Mouse (Mus musculus): ENCODE measurements around the gene Klhl22. TPM values are rescaled to one million over a fixed set of nuclear protein-coding genes. Genes with fewer than 3 reads are reported as not detected.

Klhl22 gene
- total and polyA plus RNA-seq, 3 experiments: 17.3 to 23.6 (median 18.6) TPM

DNA sequence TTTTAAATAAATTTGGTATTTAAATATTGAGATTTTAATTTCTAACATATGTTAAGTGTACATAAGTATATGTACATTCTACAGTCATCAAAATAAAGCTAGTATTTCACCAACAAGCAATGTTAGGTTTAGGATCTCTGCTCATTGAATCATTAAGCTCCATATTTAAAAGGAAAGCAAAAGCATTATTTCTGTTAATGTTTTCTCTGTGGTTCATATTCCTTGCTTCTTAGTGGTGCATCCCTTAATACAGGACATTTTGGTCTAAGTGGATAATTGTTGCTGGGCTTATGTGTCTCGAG lies 36.1 kb upstream of the Klhl22 start:
- intact Hi-C loops (cut with DNase I): loop anchor here (5.0 kb wide), 1 partner anchor 316 kb away; the partner anchor contains the start of genes Pi4ka and Snap29
- H3K9ac ChIP-seq (ENCODE audit: low read depth, low read length): no peak overlapping the region
- no peaks in the 10 kb centered on the region for H3K27me3 ChIP-seq (ENCODE audit: control insufficient read depth, insufficient read depth, low read length)
- no peaks in the 10 kb centered on the region; the same call in 1 of the 2 replicates for H3K79me2 ChIP-seq (replicated peaks; ENCODE audit: control insufficient read depth, insufficient read depth, low read length)
- H3K4me1 ChIP-seq (ENCODE audit: control insufficient read depth, insufficient read depth, low read length): peaks cover 1% of the 10 kb centered on the region
- no peak overlapping the region for H3K4me3 ChIP-seq
- 0 out of 2 replicates have a peak, but pooled peaks cover 2% of the 10 kb centered on the region for H3K36me3 ChIP-seq (ENCODE audit: control insufficient read depth, insufficient read depth, low read length)
- no peak overlapping the region for H3K27ac ChIP-seq
- 64% methylated on average over 1 of the region's 1 CpGs for WGBS
- TF ChIP-seq CTCF (IDR thresholded peaks at IDR 0.05) (no peak), EP300 (IDR thresholded peaks at IDR 0.05; ENCODE audit: insufficient read depth, low read depth, low read length) (no peak), POLR2A (IDR thresholded peaks at IDR 0.05; ENCODE audit: insufficient read depth, low read depth, low read length) (no peak)
- no peak for DNase-seq

- Histone ChIP-seq H3K9ac (ENCODE audit: low read depth, low read length) (no peak overlapping the region), H3K27me3 (ENCODE audit: control insufficient read depth, insufficient read depth, low read length) (no peaks in the 10 kb centered on the region)
- intact Hi-C loops (cut with DNase I): loop anchor here (5.0 kb wide), 1 partner anchor 317 kb away; the partner anchor contains the start of genes Pi4ka and Snap29
Observed at GRCm38 (mm10) chr16:17724448-17724847, 35.0 kb upstream of the Klhl22 start.

GRCm38 (mm10) chr16:17727179-17727861 lies 32.1 kb upstream of the Klhl22 start:
- Histone ChIP-seq H3K27ac (no peak overlapping the region; the same call in 1 of the 2 replicates), H3K27me3 (ENCODE audit: control insufficient read depth, insufficient read depth, low read length) (no peaks in the 10 kb centered on the region), H3K4me1 (ENCODE audit: control insufficient read depth, insufficient read depth, low read length) (peaks cover 1% of the 10 kb centered on the region), H3K9ac (ENCODE audit: low read depth, low read length) (peak overlapping the region; percentile 50; the same call in 1 of the 2 replicates), H3K4me3 (no peak overlapping the region), H3K36me3 (ENCODE audit: control insufficient read depth, insufficient read depth, low read length) (no peaks in the 10 kb centered on the region), H3K79me2 (replicated peaks; ENCODE audit: control insufficient read depth, insufficient read depth, low read length) (no peaks in the 10 kb centered on the region)
- WGBS: 13% methylated on average over 5 of the region's 5 CpGs
- peak; percentile 77 for TF ChIP-seq CTCF (IDR thresholded peaks at IDR 0.05)
- TF ChIP-seq POLR2A (IDR thresholded peaks at IDR 0.05; ENCODE audit: insufficient read depth, low read depth, low read length): peak; percentile 41; the same call in 1 of the 2 replicates
- TF ChIP-seq EP300 (IDR thresholded peaks at IDR 0.05; ENCODE audit: insufficient read depth, low read depth, low read length): no peak
- intact Hi-C loops (cut with DNase I): loop anchor here (1.0 to 5.0 kb wide), 3 partner anchors 81 to 169 kb away; partner anchors contain the start of genes Ccdc74a and Smpd4
- peak; percentile 39 to 56 for DNase-seq

More at GRCm38 (mm10) chr16:17724448-17724847, 35.0 kb upstream of the Klhl22 start:
- H3K36me3 ChIP-seq (ENCODE audit: control insufficient read depth, insufficient read depth, low read length): 0 out of 2 replicates have a peak, but pooled peaks cover 2% of the 10 kb centered on the region
- H3K79me2 ChIP-seq (replicated peaks; ENCODE audit: control insufficient read depth, insufficient read depth, low read length): no peaks in the 10 kb centered on the region; the same call in 1 of the 2 replicates
- peaks cover 1% of the 10 kb centered on the region for H3K4me1 ChIP-seq (ENCODE audit: control insufficient read depth, insufficient read depth, low read length)
- no peak for DNase-seq
- 95% methylated on average over 3 of the region's 3 CpGs for WGBS
- TF ChIP-seq EP300 (IDR thresholded peaks at IDR 0.05; ENCODE audit: insufficient read depth, low read depth, low read length) (no peak), POLR2A (IDR thresholded peaks at IDR 0.05; ENCODE audit: insufficient read depth, low read depth, low read length) (no peak), CTCF (IDR thresholded peaks at IDR 0.05) (no peak)
- H3K27ac ChIP-seq: no peak overlapping the region
- H3K4me3 ChIP-seq: no peak overlapping the region

DNA sequence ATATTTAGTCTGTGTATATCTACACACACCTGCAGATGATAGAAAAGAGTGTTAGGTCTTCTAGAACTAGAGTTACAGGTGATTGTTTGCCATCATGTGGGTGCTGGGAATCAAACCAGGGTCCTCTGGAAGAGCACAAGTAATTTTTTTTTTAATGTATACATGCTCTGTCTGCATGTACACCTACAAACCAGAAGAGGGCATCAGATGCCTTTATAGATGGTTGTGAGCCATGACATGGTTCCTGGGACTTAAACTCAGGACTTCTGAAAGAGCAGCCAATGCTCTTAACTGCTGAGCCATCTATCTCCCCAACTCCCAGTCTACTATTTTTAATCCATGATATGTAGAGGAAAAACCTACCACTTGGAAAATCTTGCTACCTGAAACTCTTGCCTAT lies 29.4 kb upstream of the Klhl22 start:
- TF ChIP-seq EP300 (IDR thresholded peaks at IDR 0.05; ENCODE audit: insufficient read depth, low read depth, low read length) (no peak), CTCF (IDR thresholded peaks at IDR 0.05) (peak; percentile 47)
- peaks cover 1% of the 10 kb centered on the region for H3K4me1 ChIP-seq (ENCODE audit: control insufficient read depth, insufficient read depth, low read length)
- no peak overlapping the region for H3K27ac ChIP-seq
- H3K9ac ChIP-seq (ENCODE audit: low read depth, low read length): no peak overlapping the region
- intact Hi-C loops (cut with DNase I): loop anchor here (5.0 kb wide), 1 partner anchor 113 kb away; the partner anchor contains the start of gene Smpd4
- H3K4me3 ChIP-seq: no peak overlapping the region
- no peaks in the 10 kb centered on the region for H3K79me2 ChIP-seq (replicated peaks; ENCODE audit: control insufficient read depth, insufficient read depth, low read length)
- H3K27me3 ChIP-seq (ENCODE audit: control insufficient read depth, insufficient read depth, low read length): peaks cover 1% of the 10 kb centered on the region; the same call in 1 of the 2 replicates
- H3K36me3 ChIP-seq (ENCODE audit: control insufficient read depth, insufficient read depth, low read length): no peaks in the 10 kb centered on the region
- DNase-seq: no peak

DNA sequence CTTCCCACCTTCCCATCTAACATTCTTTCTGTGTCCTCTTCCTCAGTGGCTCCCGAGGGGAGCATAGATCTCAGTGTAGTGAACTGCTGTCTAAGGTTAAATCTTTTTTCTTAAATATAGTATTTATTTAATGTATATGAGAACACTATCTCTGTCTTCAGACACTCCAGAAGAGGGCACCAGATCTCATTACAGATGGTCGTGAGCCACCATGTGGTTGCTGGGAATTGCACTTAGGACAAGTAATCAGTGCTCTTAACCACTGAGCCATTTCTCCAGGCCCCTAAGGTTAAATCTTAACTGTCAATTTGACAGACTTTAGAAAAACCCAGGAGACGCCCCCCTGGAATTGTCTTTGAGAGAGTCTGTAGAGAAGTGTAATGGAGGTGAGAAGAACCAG lies 27.4 kb upstream of the Klhl22 start:
- H3K9ac ChIP-seq (ENCODE audit: low read depth, low read length): no peak overlapping the region
- H3K27me3 ChIP-seq (ENCODE audit: control insufficient read depth, insufficient read depth, low read length): peaks cover 1% of the 10 kb centered on the region; the same call in 1 of the 2 replicates
- 44% methylated on average over 3 of the region's 3 CpGs for WGBS
- intact Hi-C loops (cut with DNase I): no loop called here
- no peak overlapping the region for H3K4me3 ChIP-seq
- DNase-seq: no peak
- peaks cover 1% of the 10 kb centered on the region for H3K4me1 ChIP-seq (ENCODE audit: control insufficient read depth, insufficient read depth, low read length)
- TF ChIP-seq POLR2A (IDR thresholded peaks at IDR 0.05; ENCODE audit: insufficient read depth, low read depth, low read length) (no peak), EP300 (IDR thresholded peaks at IDR 0.05; ENCODE audit: insufficient read depth, low read depth, low read length) (no peak), CTCF (IDR thresholded peaks at IDR 0.05) (no peak)
- H3K27ac ChIP-seq: no peak overlapping the region
- no peaks in the 10 kb centered on the region for H3K79me2 ChIP-seq (replicated peaks; ENCODE audit: control insufficient read depth, insufficient read depth, low read length)
- H3K36me3 ChIP-seq (ENCODE audit: control insufficient read depth, insufficient read depth, low read length): no peaks in the 10 kb centered on the region

GRCm38 (mm10) chr16:17732431-17732830 lies 27.0 kb upstream of the Klhl22 start:
- Histone ChIP-seq H3K27ac (no peak overlapping the region), H3K36me3 (ENCODE audit: control insufficient read depth, insufficient read depth, low read length) (no peaks in the 10 kb centered on the region), H3K79me2 (replicated peaks; ENCODE audit: control insufficient read depth, insufficient read depth, low read length) (no peaks in the 10 kb centered on the region), H3K4me3 (no peak overlapping the region), H3K4me1 (ENCODE audit: control insufficient read depth, insufficient read depth, low read length) (no peaks in the 10 kb centered on the region), H3K27me3 (ENCODE audit: control insufficient read depth, insufficient read depth, low read length) (peaks cover 1% of the 10 kb centered on the region; the same call in 1 of the 2 replicates), H3K9ac (ENCODE audit: low read depth, low read length) (no peak overlapping the region)
- TF ChIP-seq CTCF (IDR thresholded peaks at IDR 0.05) (no peak), EP300 (IDR thresholded peaks at IDR 0.05; ENCODE audit: insufficient read depth, low read depth, low read length) (no peak), POLR2A (IDR thresholded peaks at IDR 0.05; ENCODE audit: insufficient read depth, low read depth, low read length) (no peak)
- DNase-seq: no peak
- intact Hi-C loops (cut with DNase I): no loop called here
- 58% methylated on average over 6 of the region's 6 CpGs for WGBS
